Mouse (Mus musculus) right cerebral cortex, postnatal 25 days (tissue): Measurements from ENCODE around the gene Vwa8.

Experiments used
- DNase-seq: peaks from one replicate; pipeline ENCODE4 v3.0.0; 2022

Gene Vwa8

DNA sequence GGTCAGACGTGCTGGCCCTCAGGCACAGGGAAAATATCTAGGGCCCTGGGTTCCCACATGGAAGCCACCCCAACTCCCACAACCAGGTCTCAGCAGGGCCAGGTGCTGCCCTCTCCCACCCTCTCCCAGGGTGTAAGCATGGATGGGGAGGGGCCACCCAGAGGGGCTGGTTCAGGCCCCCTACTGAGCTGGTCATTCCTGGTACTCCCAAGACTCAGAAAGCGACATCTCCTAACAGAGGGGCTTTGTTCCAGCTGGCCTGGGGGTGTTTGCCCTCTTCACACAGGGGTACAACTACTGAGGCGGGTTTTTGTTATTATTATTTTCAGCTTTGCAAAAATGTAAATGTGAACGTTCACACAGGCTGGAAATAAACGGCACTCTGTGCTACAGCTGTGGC, 386.3 kb downstream of the Vwa8 start:
- no peak for DNase-seq

DNA sequence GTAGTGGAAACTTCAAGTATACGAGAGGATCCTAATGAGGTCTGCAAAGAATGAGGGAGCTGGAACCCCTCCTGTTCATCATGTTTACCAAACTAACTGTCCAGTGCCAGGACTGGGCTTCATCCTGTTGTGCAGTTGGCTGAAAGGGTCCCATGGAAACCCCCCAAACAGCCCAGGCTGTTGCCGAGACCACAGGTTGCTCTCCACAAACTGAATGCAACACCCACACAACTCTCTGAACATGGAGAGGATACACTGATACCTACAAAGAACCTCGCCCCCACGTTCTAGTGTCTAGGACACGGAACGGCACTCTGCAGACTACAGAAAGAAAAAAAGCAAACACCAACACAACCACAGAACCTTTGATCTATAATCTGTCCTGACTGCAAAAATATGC, 387.4 kb downstream of the Vwa8 start:
- DNase-seq, result no peak

DNA sequence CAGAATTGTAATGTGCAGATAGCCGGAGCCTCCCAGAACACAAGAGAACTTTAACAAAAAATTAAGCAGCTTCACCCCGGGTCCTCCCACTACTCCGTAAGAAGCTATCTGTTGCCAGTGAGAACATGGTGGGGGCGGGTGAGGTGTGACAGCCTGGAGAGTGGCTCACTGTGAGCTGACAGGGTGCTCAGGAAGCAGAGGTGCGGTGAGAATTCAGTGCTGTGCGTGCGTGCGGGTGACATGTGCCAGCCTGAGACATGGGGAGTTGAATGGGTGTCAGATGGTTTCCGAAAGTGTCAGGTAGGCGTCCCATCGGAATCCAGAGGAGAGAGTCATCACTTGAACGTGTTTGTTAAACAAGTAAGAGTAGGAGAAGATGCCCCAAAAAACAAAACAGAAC, 390.6 kb downstream of the Vwa8 start:
- DNase-seq, result no peak

DNA sequence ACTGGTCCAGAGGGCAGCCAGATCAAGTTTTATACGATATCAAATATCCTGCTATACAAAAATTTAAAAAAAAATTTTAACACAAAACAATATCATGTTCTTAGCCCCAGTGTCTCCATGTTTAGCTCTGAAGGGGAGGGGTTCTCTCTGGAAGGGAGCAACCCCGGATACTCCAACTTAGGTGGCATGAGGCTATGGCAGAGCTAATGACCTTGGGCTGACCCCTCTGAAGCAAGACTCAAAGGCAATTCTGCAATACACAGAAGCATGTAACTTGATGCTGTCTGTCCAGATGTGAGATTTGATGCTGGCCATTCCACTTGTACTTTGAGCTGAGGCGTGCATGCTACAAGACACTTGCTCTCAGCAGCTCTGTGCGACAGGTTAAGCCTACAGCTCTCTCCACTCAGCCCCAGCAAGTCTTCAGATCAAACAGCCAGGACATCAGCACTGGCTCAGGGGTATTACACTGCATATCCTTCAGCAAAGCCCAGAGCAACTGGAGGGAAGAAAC, 392.3 kb downstream of the Vwa8 start:
- DNase-seq, result no peak

DNA sequence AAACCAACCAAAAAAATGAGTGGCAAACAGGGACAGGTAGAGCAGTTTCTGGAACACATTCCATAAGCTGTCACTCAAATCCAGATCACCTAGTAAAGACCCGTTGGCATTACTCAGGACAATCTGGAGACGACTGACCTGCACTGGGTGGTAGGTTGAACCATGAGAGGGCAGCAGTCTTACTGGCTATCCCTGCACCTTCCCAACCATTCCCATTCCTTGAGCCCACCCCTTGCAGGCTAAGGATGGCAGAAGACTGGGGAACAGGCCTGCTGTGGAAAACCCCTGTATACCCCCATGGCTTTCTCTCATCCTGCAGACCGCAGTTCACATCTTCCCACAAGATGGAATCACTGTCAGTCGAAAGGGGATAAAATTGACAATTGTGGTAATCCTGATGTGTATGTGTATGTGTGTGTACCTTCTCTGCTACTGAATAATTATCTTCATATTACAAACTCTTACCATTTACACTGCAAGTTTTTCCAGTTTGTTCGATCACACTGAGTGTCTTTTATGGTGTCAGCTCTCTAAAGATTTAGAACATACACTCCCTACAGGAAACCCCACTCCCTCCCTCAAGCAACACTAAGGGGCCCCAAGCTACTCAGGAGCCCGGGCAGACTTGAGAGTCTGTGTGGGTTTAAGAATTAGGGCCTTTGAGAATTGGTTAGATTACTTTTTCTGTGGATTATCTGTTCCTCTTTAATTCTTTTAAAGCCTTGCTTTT, 393.0 kb downstream of the Vwa8 start:
- DNase-seq, result no peak

DNA sequence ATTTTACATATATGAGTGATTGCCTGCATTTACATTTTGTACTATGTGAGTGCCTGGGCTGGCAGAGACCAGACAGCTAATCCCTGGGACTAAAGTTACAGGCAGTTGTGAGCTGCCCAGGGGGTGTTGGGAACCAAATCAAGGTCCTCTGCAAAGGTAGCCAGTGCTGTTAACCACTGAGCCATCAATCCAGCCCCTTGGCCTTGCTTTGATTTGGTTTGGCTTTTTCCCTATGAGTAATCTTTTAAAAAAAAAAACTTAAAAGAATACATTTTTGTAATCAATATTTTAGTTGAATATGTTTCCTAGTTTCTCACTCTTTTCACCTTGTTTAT, 393.5 kb downstream of the Vwa8 start:
- DNase-seq, result no peak

DNA sequence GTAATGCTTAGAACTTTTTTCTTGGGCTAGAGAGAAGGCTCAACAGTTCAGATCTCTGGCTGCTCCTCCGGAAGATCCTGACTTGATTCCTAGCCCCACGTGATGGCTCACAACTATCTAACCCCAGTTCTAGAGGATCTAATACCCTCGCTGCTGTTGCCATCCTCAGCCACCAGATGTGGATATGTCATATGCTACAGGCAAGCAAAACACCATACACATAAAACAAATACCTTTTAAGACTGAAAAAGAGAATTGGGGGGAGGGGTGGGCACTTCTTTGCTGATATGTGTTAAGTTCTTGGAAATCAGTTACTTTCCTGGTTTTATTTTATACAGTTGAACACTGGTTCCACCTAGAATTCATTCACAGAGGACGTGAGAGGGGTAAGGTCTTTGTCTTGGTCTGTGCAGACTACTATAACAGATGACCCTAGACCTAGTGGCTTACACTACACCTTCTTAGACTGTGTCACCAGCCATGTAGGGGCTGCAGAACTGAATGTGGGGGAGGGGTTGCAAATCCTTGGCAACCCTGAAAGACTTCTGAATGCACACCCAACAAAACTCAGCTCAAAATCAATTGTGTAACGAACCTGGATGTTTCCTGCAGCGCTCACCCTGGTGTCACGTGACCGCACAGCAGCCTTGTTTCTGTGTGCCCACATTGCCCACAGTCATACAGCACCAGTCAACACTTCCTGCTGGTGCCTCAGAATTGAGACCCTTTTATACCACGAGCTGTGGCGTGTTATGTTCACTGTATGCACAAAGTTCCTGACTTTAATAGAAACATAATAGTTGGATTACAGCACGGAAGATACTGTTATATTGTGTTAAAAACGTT, 394.4 kb downstream of the Vwa8 start:
- DNase-seq, result no peak

DNA sequence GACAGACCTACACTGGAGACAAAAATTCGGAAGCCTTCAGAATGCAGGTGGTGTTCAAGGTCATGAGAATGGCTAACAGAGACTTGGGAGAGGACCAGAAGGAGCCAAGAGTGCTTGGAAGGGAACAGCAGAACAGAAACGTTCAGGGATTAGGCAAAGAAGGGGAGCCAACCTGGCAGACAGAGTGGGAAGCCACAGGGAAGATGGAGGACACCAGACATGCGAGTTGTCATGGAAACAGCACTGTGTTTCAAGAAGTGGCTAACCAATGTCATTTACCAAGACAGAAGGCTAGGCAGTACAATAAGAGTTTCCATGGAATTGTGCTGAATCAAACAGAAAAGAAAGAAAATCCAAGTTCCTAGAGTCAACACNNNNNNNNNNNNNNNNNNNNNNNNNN, 395.7 kb downstream of the Vwa8 start:
- no peak for DNase-seq

DNA sequence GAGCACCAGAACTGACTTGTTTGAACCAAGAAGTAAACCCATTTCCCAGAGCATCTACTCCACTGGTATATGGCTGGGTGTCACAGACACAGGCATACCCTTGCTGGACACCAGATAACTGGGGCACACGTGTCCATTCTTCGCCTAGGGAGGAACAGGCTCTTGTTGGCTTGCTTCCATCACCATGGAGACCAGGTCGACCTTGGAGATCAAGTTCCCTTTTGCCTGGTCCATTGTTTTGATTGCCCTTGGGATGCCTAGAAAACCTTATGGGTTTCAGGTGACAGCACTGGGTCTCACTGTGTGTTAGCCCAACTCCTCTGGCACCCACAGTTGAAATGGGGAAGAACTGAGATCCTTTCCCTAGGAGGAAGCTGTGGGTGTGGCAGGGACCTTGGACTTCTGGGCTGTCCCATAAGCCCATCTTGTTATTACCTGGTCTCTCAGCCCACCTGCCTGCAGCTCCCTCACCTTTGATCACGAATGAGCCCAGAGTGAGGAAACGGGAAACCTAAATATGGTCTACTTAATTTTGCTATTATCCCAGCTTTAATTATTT, 403.0 kb downstream of the Vwa8 start:
- no peak for DNase-seq
